Mouse (Mus musculus) testis, postnatal 14 days (tissue): ENCODE results near the gene Cd4.

Source experiments
- DNase-seq: peaks from one replicate; pipeline ENCODE4 v3.0.0; 2021; ENCODE audit warnings: low spot score

Gene Cd4

GRCm38 (mm10) chr6:124887986-124888385 is at the start of gene Cd4:
Cd4 (minus strand) TSS chr6:124888221.
- DNase-seq = no peak

- DNase-seq = no peak
Measured at GRCm38 (mm10) chr6:124937493-124937892, 49.5 kb upstream of the Cd4 start.

- DNase-seq = no peak
Measured at GRCm38 (mm10) chr6:124936681-124937080, 48.7 kb upstream of the Cd4 start.

DNA sequence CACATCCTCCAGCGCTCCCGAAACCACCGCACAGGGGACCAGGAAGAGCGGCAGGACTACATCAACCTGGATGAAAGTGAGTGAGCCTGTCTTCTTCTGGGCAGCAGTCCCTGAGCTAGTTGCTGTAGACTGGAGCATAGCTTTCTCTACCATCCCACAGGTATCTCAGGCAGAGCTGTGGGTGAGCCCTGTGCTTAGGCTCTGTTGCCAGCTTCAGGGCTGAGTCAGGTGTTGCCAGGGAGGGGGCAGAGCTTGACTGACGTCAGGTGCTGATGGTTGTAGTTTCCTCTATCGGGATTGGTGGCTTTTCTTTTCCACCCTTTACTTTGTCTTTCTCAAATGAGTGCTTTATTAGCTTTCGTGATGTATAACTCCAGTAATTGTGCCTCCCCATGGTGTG is 46.6 kb upstream of the Cd4 start:
- DNase-seq = no peak

DNA sequence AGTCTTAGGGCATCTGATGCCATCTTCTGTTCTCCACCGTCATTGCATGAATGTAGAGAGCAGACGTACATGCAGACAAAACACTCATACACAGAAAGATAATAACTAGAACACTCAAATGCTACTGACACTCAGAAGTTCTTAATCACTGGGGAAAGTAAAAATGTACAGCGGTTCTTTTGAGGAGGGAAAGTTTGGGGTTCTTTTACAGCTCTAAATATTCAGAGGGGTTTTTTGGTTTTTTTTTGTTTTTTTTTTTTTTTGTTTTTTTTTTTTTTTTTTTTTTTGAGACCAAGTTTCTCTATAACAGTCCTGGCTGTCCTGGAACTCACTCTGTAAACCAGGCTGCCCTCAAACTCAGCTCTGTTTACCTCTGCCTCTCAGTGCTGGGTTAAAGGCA is 45.1 kb upstream of the Cd4 start:
- DNase-seq = no peak

GRCm38 (mm10) chr6:124932314-124932695 is 44.3 kb upstream of the Cd4 start:
- no peak for DNase-seq

- peak; percentile 55 for DNase-seq
Measured at GRCm38 (mm10) chr6:124931525-124932313, 43.7 kb upstream of the Cd4 start.

- DNase-seq = peak; percentile 96
Measured at GRCm38 (mm10) chr6:124930754-124931524, 42.9 kb upstream of the Cd4 start, which contains the start of gene Mlf2. Mlf2 (plus strand) TSS chr6:124931386.

DNA sequence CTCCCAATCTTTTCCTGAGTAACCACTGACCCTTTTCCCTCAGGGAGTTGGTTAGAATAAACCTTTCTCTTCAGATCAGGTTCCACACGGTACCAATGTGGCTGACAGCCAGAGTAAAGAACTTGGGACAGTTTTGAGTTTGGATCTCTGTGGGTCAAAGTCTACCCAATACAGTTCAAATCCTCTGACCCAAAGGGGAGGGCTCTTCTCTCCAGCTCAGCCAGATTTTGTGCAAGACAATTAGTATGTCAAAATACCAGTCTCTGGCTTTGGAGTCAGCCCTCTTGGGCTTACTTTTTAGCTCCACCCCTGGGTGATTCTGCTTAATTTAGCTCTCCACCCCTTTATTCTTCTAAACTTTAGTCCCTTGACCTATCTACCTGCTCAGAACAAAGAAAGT is 42.2 kb upstream of the Cd4 start:
- no peak for DNase-seq

DNA sequence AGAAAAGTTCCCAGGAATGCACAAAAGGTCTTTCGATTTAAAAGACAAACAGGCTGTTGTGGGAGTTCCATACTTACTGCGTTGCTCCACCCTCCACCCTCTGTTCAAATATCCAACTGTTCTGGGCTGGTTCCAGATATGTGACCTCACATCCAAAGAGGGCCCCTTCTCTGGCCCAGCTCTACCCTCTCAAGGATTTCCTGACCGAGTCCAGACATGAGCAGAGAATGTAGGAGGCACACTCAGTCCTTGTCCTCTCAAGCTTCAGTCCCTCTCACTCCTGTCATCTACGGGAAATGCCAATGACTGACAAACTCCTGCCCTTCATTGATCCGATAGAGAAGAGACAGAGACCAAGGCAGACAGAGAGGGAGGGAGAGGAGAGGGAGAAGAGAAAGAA is 37.9 kb upstream of the Cd4 start:
- no peak for DNase-seq

DNA sequence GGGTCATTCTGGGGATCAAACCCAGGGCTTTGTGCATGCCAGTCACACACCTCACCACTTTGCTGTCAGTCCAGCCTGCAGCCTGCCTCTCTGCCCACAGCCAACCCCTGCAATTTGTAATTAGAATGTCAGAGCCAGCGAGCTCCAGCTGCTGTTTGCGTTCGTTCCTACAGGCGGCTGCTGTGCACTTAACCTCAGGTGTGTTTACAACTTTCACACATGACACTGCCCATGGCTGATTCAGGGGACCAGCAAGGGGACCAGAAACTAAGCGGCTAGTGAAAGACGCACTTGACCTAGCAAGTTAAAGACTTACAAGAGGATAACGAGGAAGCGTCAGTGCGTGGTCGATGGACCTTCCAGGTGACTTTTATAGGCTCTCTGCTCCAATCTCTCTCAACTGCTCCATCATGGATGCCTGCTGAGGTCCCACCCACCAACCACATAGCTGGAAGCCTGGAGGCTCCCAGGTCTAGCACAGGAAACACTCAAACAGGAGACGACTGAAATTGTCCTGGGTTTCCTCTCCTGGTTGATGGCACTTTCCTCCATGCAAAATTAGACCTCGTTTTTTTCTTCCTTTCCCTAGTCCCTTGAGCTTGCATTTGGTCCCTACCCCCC is 37.3 kb upstream of the Cd4 start:
- DNase-seq = no peak

- DNase-seq = no peak
Measured at GRCm38 (mm10) chr6:124921539-124921938, 33.5 kb upstream of the Cd4 start.

DNA sequence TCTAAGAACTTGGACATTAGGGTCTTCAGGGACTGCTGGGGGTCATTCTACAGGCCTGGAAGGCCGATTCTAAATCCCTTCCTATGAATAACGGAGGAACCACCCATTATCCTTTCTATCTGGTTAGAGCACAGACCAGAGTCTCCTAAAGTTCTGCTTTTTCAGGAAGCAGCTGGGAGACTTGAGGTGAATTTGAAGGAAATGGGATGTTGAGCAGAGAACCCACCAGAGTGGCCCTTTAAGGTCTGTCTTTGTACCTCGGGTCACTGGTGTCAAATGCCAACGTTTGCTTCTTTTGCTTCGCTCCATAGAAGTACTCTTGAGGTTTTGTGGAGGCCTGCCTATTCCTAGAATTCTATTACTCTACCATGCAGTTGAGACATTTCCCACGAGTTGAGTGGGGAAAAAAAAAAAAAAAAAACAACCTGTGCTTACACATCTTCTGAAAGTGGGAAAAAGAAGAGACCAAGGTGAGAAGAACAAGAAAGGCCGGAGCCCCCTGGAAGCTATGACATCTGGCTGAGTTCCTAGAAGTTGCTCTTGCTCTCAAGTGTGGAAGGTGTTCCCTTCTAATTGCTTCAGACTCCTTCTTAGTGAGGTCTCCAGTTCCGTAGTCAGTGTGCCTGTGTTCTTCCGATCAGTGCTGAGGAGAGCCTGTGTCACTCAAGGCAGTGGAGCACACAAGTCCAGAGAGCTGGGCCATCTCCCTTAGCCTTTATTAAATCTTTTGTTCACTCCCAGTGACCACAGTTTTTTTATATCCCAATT is 32.5 kb upstream of the Cd4 start:
- DNase-seq = no peak

DNA sequence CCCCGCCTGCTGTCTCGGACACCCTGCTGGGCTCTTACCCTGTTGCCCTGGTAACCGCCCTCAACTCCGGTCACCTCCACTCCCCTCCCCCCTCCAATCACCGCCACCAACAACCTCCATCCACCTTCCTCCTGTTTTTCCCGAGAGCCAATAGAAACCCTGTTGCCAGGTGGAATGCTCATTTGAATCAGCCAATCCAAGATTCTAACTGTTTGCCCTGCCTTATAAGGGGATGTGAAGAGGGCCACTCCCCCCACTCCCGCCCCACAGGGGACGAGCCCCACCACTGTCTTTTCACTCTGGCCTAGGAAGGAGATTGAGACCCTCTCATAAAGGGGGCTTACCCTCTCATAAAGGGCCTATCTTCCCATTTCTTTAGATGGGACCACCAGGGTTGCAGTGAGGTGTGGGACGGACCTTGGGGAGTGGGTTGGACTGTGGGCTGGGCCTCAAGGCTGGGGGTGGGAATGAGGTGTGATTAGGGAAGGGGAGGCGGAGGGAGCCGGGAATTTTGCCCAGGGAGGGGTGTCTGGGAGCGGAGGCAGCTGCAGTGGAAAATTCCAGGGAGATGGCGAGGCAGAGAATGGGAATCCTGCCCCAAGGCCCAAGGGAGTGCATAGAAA is 31.8 kb upstream of the Cd4 start, which contains the start of gene Ptms:
Gene Ptms, minus strand, starts transcription at position 409 of the 623 bp plus-strand sequence.
- peak; percentile 94 for DNase-seq

- no peak for DNase-seq
Measured at GRCm38 (mm10) chr6:124918890-124919627, 31.0 kb upstream of the Cd4 start.

GRCm38 (mm10) chr6:124918331-124918690 is 30.3 kb upstream of the Cd4 start:
- DNase-seq = no peak

- DNase-seq = peak; percentile 91
Measured at GRCm38 (mm10) chr6:124917518-124918330, 29.7 kb upstream of the Cd4 start.

GRCm38 (mm10) chr6:124916695-124917517 is 28.9 kb upstream of the Cd4 start:
- DNase-seq = peak; percentile 87
